Mouse (Mus musculus): Measurements from ENCODE around the gene Ttc3. TPM values are rescaled to one million over a fixed set of nuclear protein-coding genes. Genes with fewer than 3 reads are reported as not detected.

The Ttc3 gene
- polyA plus RNA-seq (2012; ENCODE audit: insufficient read depth, insufficient read length, missing spikeins) = 19.2 and 20.3 TPM in 2 replicates

DNA sequence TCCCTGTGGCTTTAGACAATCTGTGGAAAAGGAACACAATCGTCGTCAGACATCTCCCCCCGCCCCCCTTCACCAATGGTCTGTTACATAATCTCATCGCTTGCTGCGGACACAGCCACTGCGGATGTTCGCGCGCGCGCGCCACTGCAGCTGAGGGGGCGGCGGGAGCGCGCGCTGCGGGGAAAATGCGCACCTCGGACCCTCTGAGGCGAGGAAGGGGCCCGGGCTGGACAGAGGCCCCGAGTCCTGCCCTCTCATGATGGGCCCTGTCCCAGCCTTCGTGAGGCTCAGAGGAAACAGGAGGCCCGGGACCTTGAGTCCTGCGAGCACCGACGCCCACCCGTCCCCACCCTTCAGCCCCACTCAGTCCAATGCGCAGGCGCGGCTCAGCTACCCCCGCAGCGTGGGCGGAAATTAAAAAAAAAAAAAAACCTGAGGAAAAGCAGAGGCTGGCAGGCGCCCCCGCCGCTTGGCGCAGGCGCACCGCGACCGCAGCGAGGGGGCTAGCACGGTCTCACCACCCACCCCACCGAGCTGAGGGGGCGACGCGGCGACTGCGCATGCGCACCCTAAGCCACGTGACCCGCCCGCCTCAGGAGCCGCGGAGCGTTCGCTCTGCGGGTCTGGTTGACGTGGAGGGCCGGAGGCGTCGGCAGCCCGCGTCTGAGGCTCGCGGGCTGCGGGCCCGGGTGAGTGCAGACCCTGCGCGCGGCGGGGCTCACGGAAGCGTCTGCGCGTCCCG lies at the start of gene Ttc3:
Gene Ttc3 (plus strand): TSS at position 446 of the 742 bp plus-strand sequence.
- Histone ChIP-seq H3K27ac (ENCODE audit: insufficient read depth, low read depth, low read length) (peak within 1 kb of the TSS; percentile 74), H3K4me3 (ENCODE audit: insufficient read depth, low read length) (peak within 1 kb of the TSS; percentile 95), H3K4me1 (ENCODE audit: control insufficient read depth, insufficient read depth, low read length) (peaks cover 3% of the 10 kb centered on the region; the same call in 1 of the 2 replicates)
- TF ChIP-seq POLR2A (IDR thresholded peaks at IDR 0.05; ENCODE audit: borderline replicate concordance, low read depth, low read length) = no peak
- TF ChIP-seq CTCF (IDR thresholded peaks at IDR 0.05; ENCODE audit: low read depth, low read length) = no peak

DNA sequence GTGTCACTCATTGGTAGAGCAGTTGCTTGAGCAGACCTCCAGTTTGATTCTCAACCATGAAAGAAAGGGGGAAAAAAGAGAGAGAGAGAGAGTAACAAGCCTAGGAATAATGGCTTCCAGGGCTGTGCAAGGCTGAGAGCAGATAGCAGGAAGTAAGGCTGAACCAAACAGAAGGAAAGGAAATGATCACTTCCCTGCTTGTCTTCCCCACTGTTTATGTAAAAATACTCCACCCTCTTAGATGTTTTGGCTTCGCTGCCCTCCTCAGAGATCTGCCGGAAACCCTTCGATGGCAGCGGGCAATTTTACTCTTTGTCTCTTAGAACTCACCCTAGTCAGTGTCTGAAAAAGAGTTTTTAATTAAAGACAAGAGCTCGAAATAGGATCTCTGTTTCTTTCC lies 46.7 kb upstream of the Ttc3 start:
- Histone ChIP-seq H3K27ac (ENCODE audit: insufficient read depth, low read depth, low read length) (no peak overlapping the region), H3K4me3 (ENCODE audit: insufficient read depth, low read length) (no peak overlapping the region), H3K4me1 (ENCODE audit: control insufficient read depth, insufficient read depth, low read length) (no peaks in the 10 kb centered on the region)
- TF ChIP-seq POLR2A (IDR thresholded peaks at IDR 0.05; ENCODE audit: borderline replicate concordance, low read depth, low read length) (no peak), CTCF (IDR thresholded peaks at IDR 0.05; ENCODE audit: low read depth, low read length) (no peak)

DNA sequence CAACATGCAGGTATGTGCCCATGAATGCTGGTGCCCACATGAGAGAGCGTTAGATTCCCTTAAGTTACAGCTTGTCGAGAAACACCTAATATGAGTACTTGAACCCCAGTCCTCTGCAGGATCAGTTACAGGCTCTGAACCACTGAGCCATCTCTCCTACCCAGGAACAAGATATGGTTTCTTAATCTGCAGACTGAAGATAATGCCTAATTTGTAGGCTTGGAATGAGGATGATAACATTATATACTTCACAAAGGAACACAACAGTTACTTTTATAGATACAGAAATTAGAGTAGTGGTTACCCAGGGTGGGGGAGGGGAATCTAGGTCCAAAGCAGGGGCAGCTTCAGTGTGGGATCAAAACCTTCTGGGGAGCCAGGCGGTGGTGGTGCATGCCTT lies 44.4 kb upstream of the Ttc3 start:
- TF ChIP-seq POLR2A (IDR thresholded peaks at IDR 0.05; ENCODE audit: borderline replicate concordance, low read depth, low read length) (no peak), CTCF (IDR thresholded peaks at IDR 0.05; ENCODE audit: low read depth, low read length) (no peak)
- H3K4me3 ChIP-seq (ENCODE audit: insufficient read depth, low read length) = no peak overlapping the region
- H3K4me1 ChIP-seq (ENCODE audit: control insufficient read depth, insufficient read depth, low read length) = peaks cover 3% of the 10 kb centered on the region; the same call in 1 of the 2 replicates
- no peak overlapping the region for H3K27ac ChIP-seq (ENCODE audit: insufficient read depth, low read depth, low read length)

DNA sequence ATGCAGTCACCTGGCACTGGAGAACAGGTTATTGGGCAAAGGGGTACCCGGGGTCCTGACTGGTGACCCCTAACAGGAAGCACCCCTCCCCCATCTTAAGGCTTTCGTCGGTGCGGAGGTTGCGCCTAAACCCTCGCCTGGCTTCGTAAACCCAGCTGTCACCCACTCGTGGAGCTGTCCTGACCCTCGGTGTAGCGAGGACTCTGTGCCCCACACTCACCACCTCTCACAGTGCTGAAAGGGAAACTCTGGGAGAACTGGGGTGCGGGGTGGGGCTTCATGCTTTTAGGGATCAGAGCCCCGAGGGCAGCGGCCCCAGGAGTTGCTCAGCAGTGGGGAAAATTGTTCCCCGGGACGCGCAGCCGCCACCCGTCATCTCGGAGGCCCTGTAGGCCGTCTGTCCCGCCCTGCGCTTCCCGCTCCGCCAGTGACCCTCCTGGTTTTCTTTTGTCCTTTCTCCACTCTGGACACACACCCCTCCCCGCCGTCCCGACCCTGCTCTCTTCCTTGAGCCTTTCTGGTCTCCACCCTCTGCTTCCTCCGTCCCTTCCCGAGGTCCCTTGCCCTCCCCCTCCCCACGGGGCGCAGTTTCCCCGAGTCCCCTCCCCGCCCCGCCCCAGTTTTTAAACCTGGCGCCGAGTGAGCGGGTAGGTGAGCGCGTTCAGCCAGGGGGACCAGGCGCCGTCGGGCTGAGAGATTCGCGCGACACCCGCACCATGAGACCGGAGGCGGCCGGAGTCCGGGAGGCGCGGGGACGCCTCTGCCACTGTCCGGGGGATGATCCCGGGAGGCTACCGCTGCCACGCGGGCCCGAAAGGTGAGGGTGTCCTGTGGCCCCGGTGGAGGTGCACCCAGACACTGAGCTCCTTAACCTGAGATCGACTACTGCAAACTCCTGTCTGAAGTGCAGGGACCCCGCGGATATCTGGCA lies 42.4 kb upstream of the Ttc3 start, which contains the start of gene Ripply3:
Gene Ripply3 (plus strand): TSS at position 640 of the 931 bp plus-strand sequence.
- TF ChIP-seq CTCF (IDR thresholded peaks at IDR 0.05; ENCODE audit: low read depth, low read length) (no peak), POLR2A (IDR thresholded peaks at IDR 0.05; ENCODE audit: borderline replicate concordance, low read depth, low read length) (no peak)
- Histone ChIP-seq H3K4me3 (ENCODE audit: insufficient read depth, low read length) (peak within 1 kb of the TSS; percentile 41), H3K4me1 (ENCODE audit: control insufficient read depth, insufficient read depth, low read length) (peaks cover 3% of the 10 kb centered on the region; the same call in 1 of the 2 replicates), H3K27ac (ENCODE audit: insufficient read depth, low read depth, low read length) (no peak within 1 kb of the TSS)

DNA sequence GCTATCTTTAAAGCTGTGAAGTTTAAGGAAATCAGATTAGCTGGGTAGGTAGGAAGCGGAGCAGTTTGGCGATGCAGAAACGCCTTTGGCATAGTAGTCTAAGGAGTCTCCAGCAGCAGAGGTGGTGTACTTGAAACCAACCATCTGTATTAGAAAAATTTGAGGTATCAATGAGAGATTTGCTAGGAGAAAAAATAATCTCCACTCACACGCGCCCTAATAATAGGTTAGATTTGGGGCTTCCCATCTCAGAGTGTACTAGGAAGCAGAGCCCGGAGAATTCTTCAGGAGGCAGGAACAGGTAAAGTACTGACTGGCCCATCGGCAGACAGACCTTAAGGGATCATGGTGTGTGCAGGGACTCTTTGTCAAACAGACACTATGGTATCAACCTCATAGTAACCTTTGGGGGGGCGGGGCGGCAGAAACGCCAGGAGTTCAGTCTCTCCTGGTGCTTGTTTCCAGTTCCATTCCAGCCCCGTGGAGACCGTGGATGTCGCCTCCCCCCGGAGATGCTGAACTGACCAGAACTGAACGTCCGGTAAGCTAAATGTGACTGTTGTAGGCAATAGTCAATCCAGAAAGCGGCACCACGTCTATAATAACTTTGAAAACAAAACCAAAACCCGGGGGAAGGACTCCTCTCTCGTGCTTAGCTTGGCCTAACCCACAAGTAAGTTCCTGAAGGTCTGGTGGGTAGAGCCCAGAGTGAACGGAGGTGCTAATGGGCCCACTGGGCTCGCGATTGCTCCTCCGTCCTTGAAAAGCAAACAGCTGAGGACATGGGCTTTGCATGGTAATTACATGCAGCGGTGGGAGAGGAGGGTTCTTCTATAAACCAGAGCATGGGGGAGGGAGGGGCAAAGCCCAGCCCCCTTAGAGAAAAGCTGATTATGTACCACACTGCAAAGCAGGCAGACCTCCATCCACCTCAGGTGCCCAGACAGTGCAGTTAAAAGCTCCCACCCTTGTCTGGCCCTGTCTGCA lies 41.2 kb upstream of the Ttc3 start:
- Histone ChIP-seq H3K27ac (ENCODE audit: insufficient read depth, low read depth, low read length) (no peak overlapping the region), H3K4me1 (ENCODE audit: control insufficient read depth, insufficient read depth, low read length) (peaks cover 3% of the 10 kb centered on the region; the same call in 1 of the 2 replicates), H3K4me3 (ENCODE audit: insufficient read depth, low read length) (peak overlapping the region; percentile 41)
- TF ChIP-seq POLR2A (IDR thresholded peaks at IDR 0.05; ENCODE audit: borderline replicate concordance, low read depth, low read length) (no peak), CTCF (IDR thresholded peaks at IDR 0.05; ENCODE audit: low read depth, low read length) (no peak)

DNA sequence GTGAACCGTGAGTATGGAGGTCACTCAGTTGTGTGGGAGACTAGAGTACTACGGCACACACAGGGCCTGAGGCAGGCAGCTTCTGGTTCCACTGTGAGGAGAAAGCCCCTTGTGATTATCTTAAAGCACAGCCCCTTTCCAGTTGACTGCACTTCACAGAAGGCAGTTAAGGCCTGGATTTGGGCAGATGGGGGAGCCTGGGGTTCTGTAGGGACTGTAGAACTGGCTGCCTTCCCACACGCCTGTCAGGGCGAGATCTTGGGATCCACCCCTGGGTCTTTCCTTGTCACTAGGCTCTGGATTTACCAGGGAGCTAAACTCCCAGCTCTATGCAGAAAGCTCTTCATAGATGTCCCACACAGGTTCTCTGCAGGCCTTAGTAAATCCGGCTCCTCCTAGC lies 40.0 kb upstream of the Ttc3 start:
- Histone ChIP-seq H3K4me3 (ENCODE audit: insufficient read depth, low read length) (no peak overlapping the region), H3K4me1 (ENCODE audit: control insufficient read depth, insufficient read depth, low read length) (peaks cover 3% of the 10 kb centered on the region; the same call in 1 of the 2 replicates), H3K27ac (ENCODE audit: insufficient read depth, low read depth, low read length) (no peak overlapping the region)
- TF ChIP-seq CTCF (IDR thresholded peaks at IDR 0.05; ENCODE audit: low read depth, low read length) = no peak
- no peak for TF ChIP-seq POLR2A (IDR thresholded peaks at IDR 0.05; ENCODE audit: borderline replicate concordance, low read depth, low read length)

DNA sequence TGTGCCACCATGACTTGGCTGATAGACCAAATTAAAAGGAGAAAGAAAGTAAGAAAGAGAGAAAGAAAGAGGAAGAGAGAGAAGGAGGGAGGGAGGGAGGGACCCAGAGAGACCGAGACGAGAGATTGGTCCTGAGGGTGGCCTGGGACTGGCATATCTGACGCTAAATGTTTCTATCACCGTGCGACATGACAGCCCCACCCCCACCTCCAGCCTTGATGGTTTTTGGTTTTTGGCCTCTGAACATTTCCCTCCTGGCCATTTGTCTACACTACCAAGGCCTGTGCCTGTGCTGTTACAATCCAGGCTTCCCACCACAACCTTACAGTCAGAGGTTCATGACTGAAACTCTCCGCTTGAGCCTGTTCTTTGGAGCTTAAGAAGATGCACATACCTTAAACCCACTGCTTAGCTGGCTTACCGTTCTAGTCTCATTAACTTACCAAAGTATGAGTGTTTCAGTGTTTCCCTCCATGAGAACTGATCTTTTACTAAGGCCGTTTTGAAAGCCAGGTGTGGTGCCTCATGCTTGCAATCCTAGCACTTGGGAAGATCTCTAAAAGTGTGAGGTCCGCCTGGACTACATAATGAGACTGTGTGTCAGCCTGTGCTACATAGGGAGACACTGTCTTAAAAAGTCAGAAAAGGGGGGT lies 39.1 kb upstream of the Ttc3 start:
- H3K27ac ChIP-seq (ENCODE audit: insufficient read depth, low read depth, low read length) = no peak overlapping the region
- H3K4me1 ChIP-seq (ENCODE audit: control insufficient read depth, insufficient read depth, low read length) = peaks cover 3% of the 10 kb centered on the region; the same call in 1 of the 2 replicates
- no peak overlapping the region for H3K4me3 ChIP-seq (ENCODE audit: insufficient read depth, low read length)
- no peak for TF ChIP-seq CTCF (IDR thresholded peaks at IDR 0.05; ENCODE audit: low read depth, low read length)
- TF ChIP-seq POLR2A (IDR thresholded peaks at IDR 0.05; ENCODE audit: borderline replicate concordance, low read depth, low read length) = no peak

DNA sequence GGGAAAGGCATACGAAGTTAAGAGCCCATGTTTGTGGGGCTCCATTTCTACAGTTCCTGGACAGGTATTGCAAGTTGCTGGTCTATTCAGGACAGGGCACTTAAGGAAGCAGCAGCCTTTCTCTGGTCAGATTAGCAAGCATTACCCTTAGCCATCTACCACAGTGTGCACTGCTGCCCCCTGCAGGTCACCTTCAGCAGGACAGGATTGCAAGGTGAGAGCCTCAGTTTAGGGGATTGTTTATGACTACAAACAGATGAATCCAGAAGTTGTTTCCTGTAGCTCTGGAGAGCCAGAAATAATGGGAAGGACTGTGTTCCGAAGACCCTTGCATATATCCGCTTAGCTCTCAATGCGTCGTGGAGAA lies 38.5 kb upstream of the Ttc3 start:
- Histone ChIP-seq H3K4me3 (ENCODE audit: insufficient read depth, low read length) (no peak overlapping the region), H3K4me1 (ENCODE audit: control insufficient read depth, insufficient read depth, low read length) (peaks cover 3% of the 10 kb centered on the region; the same call in 1 of the 2 replicates), H3K27ac (ENCODE audit: insufficient read depth, low read depth, low read length) (no peak overlapping the region)
- TF ChIP-seq POLR2A (IDR thresholded peaks at IDR 0.05; ENCODE audit: borderline replicate concordance, low read depth, low read length) (no peak), CTCF (IDR thresholded peaks at IDR 0.05; ENCODE audit: low read depth, low read length) (peak; percentile 86)

Measured in bone marrow macrophage, adult 2 months (primary cell).